Mouse (Mus musculus) limb, embryonic 10.5 days (tissue): Measurements from ENCODE around the gene Arhgef15. TPM values are rescaled to one million over a fixed set of nuclear protein-coding genes. Genes with fewer than 3 reads are reported as not detected.

ENCODE experiments used
- DNase-seq: peaks from one replicate; pipeline ENCODE4 v3.0.0-alpha.2; 2017; ENCODE audit warnings: low spot score
- H3K27ac ChIP-seq: fragments of 300-500 bp; sonication (generic); 2 replicates; pipeline ENCODE4 v1.5.1; 2016; ENCODE audit warnings: mild to moderate bottlenecking
- H3K27me3 ChIP-seq: fragments of 300-500 bp; sonication (generic); 2 replicates; pipeline ENCODE4 v1.6.1; 2016; ENCODE audit warnings: low read depth, mild to moderate bottlenecking; ENCODE audit not compliant: poor library complexity, severe bottlenecking
- H3K36me3 ChIP-seq: fragments of 300-500 bp; sonication (generic); 2 replicates; pipeline ENCODE4 v1.6.1; 2016; ENCODE audit warnings: mild to moderate bottlenecking, moderate library complexity
- H3K4me1 ChIP-seq: fragments of 300-500 bp; sonication (generic); 2 replicates; pipeline ENCODE4 v1.6.1; 2016
- H3K4me3 ChIP-seq: fragments of 300-500 bp; sonication (generic); 2 replicates; pipeline ENCODE4 v1.5.1; 2016; ENCODE audit warnings: mild to moderate bottlenecking, moderate library complexity
- H3K9me3 ChIP-seq: fragments of 300-500 bp; sonication (generic); replicated peaks from 2 replicates; pipeline ENCODE4 v1.6.1; 2016; ENCODE audit warnings: mild to moderate bottlenecking
- WGBS: fragments of 180-500 bp; shearing (Covaris S2); methylation state at CpG from one replicate; pipeline ENCODE4 v1.1.7; 2016; 5-methylcytosine and 5-hydroxymethylcytosine counted together
- microRNA-seq: library from miRNA; unstranded; fragments of <30 nt; microRNA quantifications from one replicate; pipeline ENCODE4, GENCODE M21; 2017
- polyA plus RNA-seq: library from polyadenylated mRNA; unstranded; fragments of >200 nt; fragmentation: Nextera tagmentation; extraction: Ambion mirVana; gene quantifications from 2 replicates; pipeline ENCODE4 v1.2.1, GENCODE M21; 2016

Arhgef15 gene
- polyA plus RNA-seq, 1 experiment from 2014 or later = 9.0 TPM

- H3K4me1 ChIP-seq = peaks cover 13% of the 10 kb centered on the region
- WGBS = 43% methylated on average over 4 of the region's 4 CpGs
- no peak overlapping the region for H3K27ac ChIP-seq
- H3K9me3 ChIP-seq = no peaks in the 10 kb centered on the region
- 0 out of 2 replicates have a peak, but pooled peaks cover 12% of the 10 kb centered on the region for H3K27me3 ChIP-seq
- no peak overlapping the region for H3K4me3 ChIP-seq
- H3K36me3 ChIP-seq = no peaks in the 10 kb centered on the region
- DNase-seq = no peak
Measured at GRCm38 (mm10) chr11:68897120-68897519, 60.2 kb downstream of the Arhgef15 start.

DNA sequence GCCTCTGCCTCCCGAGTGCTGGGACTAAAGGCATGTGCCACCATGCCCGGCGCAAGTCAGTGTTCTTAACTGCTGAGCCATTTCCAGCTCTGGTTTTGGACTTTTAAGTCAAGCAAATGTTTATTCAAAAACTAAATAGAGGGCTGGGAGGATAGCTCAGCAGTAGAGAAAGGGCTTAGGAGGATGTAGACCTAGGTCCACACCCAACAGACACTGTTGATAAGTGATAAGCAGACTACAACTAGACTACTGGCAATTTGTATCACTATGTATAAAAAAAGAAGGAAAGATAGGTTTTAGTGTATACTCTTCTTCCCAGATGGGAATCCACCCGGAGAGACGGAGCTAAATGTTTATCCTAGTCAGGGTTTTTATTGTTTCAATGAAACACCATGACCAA lies 61.0 kb downstream of the Arhgef15 start:
- WGBS = 95% methylated on average over 5 of the region's 5 CpGs
- H3K27ac ChIP-seq = no peak overlapping the region

GRCm38 (mm10) chr11:68893911-68894464 lies 63.3 kb downstream of the Arhgef15 start:
- Histone ChIP-seq H3K27me3 (0 out of 2 replicates have a peak, but pooled peaks cover 6% of the 10 kb centered on the region), H3K4me1 (peaks cover 7% of the 10 kb centered on the region), H3K4me3 (no peak overlapping the region), H3K9me3 (no peaks in the 10 kb centered on the region), H3K27ac (no peak overlapping the region), H3K36me3 (no peaks in the 10 kb centered on the region)
- 75% methylated on average over 12 of the region's 12 CpGs for WGBS
- DNase-seq = no peak

More for the DNA sequence above, 61.0 kb downstream of the Arhgef15 start:
- H3K4me1 ChIP-seq = peaks cover 13% of the 10 kb centered on the region
- 0 out of 2 replicates have a peak, but pooled peaks cover 12% of the 10 kb centered on the region for H3K27me3 ChIP-seq
- H3K9me3 ChIP-seq = no peaks in the 10 kb centered on the region
- H3K4me3 ChIP-seq = no peak overlapping the region
- H3K36me3 ChIP-seq = no peaks in the 10 kb centered on the region
- no peak for DNase-seq

Small RNAs within 50 kb of the gene (microRNA-seq; reads per million reads assigned to microRNA genes)
- 9.7 reads per million, percentile 18 among the genes with 10 or more reads in this experiment for gene Mir3062

Other genes starting within 250 kb of the Arhgef15 start
- 52.6 and 61.8 TPM in 2 replicates for gene Ndel1, start 85.6 kb downstream of the Arhgef15 start, polyA plus RNA-seq
- 0.04 and 0.09 TPM in 2 replicates for gene Rnf222, start 68.9 kb downstream of the Arhgef15 start, polyA plus RNA-seq
- gene Rpl26, start 55.9 kb downstream of the Arhgef15 start, polyA plus RNA-seq = 1,058 and 1,266 TPM in 2 replicates
- not detected in 2 replicates for gene Odf4, start 30.4 kb downstream of the Arhgef15 start, polyA plus RNA-seq
- gene Slc25a35, start 10.7 kb upstream of the Arhgef15 start, polyA plus RNA-seq = 2.4 and 3.2 TPM in 2 replicates
- 88.6 and 115 TPM in 2 replicates for gene Rangrf, start 17.7 kb upstream of the Arhgef15 start, polyA plus RNA-seq
- gene Pfas, start 51.0 kb upstream of the Arhgef15 start, polyA plus RNA-seq = 66.5 and 70.0 TPM in 2 replicates
- 103 and 104 TPM in 2 replicates for gene Ctc1, start 58.4 kb upstream of the Arhgef15 start, polyA plus RNA-seq
- gene Aurkb, start 88.2 kb upstream of the Arhgef15 start, polyA plus RNA-seq = 214 and 217 TPM in 2 replicates
- 5.3 and 6.0 TPM in 2 replicates for gene Borcs6, start 102.2 kb upstream of the Arhgef15 start, polyA plus RNA-seq
- 35.8 and 38.6 TPM in 2 replicates for gene Tmem107, start 113.3 kb upstream of the Arhgef15 start, polyA plus RNA-seq
- 51.1 and 72.1 TPM in 2 replicates for gene Vamp2, start 131.0 kb upstream of the Arhgef15 start, polyA plus RNA-seq
- gene Per1, start 137.7 kb upstream of the Arhgef15 start, polyA plus RNA-seq = 10.3 and 10.8 TPM in 2 replicates
- 0.53 and 0.90 TPM in 2 replicates for gene Hes7, start 162.9 kb upstream of the Arhgef15 start, polyA plus RNA-seq
- gene 9130213A22Rik, start 165.1 kb upstream of the Arhgef15 start, polyA plus RNA-seq = 0.15 and 0.29 TPM in 2 replicates
- gene Aloxe3, start 168.4 kb upstream of the Arhgef15 start, polyA plus RNA-seq = 0.28 and 0.39 TPM in 2 replicates
- 0.05 TPM in 1 of 2 replicates, not detected in the other for gene Alox12b, start 199.5 kb upstream of the Arhgef15 start, polyA plus RNA-seq
- gene Alox8, start 240.4 kb upstream of the Arhgef15 start, polyA plus RNA-seq = 0.15 TPM in 1 of 2 replicates, not detected in the other